Mouse (Mus musculus) layer of hippocampus, postnatal 25 days (tissue): ENCODE measurements at regions not wholly inside any gene's neighbourhood (a gene's known extent, or its start where the extent isn't known, plus 50 kb on each side); places are given as distances from the start of the nearest gene placed in this dataset.

ENCODE experiments used
- DNase-seq, 2 experiments: peaks; one replicate each; pipeline ENCODE4 v3.0.0; 2022; ENCODE audit warnings: mixed read lengths in 2 of 2, low spot score in 1 of 2; ENCODE audit errors: extremely low spot score in 1 of 2

DNA sequence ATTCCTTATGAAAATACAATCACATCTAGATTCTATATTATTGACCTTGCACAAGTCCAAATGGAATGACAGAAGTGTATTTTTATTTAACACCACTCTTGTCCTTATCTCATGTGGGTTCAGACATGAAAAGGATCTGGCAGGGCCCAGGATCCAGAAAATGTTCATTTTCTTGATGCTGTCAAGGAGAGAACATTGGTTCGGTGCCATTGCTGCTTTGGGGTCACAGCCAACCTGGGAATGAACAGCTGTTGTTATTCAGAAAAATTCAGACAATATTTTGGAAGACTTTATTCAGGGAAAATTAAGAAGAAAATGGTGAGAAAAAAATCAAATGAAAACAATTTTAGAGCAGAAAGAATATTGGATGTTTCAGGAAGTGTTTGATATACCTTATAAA, 590.0 kb downstream of the Iqcm start:
- peak in 1 of 2 experiments; percentile 9 for DNase-seq

DNA sequence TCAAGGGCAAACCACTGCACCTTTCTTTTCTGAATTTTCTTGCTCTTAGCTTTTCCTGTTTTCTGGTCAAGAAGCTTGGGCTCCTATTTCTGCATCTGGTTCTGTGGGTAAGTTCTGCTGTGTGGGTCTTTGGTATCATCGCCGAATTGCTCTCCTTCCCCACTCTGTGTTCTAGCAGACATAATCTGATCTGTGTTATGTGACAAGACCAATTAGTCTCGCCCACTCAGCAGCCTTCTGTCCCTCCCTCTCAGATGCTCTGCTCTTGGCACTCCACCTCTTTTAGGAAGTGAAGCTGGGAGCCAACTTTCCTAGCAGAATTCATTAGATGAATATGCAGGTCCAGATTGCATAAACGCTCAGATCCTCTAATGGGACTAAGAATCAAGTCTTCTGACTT, 603.5 kb downstream of the Iqcm start:
- peak; percentile 19 to 52 for DNase-seq

DNA sequence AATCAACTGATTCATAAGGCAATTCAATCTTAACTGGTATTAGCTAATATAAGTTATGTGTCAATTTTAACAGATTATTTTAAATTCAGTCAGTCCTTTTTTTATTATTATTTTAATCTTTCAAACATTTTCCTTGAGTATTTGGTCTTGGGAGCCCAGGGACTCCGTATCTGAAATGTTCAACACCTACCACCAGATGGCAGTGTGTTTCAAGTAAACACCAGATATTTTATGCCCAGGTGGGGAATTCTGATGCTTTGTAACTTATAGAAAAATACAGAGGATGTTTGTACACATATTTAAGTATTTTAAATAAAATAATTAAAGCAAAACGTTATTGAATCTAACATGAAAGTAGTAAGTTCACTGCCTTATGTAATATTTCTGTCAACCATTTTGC, 619.2 kb downstream of the Iqcm start:
- DNase-seq, result no peak

DNA sequence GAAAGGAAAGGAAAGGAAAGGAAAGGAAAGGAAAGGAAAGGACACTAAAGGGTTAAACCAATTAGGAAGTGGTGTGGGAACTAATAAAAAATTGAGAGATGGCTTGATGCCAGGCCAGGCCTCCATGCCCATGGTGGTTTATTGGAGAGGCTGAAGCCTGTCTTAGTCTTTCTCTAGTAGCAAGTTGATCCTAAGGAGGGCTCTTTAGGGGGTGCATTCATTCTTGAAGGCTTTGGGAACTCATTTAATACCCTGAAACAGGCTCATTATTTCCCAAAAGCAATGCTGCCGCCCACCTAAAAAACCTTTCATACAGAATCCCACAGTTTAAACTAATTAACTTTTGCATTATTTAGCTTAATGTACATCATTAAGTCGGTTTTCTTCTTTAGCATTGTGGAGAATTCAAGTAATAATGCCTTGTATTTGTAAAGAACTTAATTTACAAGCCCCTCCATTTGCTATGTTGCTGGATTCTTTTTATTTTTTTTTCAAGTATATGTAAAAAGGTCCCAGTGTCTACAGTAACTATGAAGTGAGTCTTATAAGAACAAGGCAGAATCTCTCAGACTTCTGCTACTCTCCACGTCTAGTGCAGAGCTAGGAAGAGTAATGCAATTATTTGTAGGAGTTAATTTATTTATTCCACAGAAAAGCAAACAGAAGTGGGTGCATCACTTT, 624.3 kb downstream of the Iqcm start:
- no peak for DNase-seq

DNA sequence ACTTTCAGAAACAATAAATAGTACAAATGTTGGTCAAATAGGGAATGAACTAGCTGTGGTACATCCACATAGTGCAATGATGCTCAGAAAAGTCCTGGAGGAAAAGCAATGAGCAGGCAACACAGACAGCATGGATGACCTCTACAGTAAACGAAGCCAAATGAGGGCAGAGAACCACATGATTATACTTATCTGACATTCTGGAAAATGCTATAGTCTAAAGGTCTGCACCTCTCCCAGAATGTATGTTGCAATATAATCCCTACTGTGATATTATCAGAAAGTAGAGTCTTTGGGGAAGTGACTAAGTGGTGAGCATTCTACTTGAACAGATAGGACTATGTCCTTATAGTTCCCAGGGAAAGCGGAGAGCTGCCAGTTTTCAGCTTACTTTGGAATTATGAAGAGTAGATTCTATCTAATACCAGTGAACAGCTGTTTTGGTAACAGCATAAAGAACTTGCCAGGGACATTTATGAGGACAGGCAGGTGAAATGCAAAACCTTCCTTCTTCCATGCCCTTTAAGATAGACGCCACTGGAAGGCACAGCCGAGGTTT, 672.2 kb downstream of the Iqcm start:
- DNase-seq, result no peak

DNA sequence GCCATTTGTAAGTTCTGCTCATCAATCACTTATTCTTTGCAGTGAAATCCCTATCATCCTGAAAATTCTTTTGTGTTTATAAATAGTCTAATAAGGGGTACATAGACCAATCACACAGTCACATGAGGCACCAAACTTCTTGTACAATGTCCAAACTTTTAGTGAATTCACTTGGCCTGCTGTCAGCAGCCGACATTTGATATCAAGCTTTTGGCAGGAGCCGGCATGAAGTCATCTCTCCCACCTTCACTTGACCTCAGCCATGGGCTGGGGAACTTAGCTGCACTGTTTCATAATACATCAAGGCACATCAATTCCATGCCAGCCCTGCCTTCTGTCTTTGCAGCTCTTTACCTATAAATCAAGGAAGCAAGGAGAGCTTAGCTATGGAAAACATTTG, 679.0 kb downstream of the Iqcm start:
- DNase-seq, result no peak

DNA sequence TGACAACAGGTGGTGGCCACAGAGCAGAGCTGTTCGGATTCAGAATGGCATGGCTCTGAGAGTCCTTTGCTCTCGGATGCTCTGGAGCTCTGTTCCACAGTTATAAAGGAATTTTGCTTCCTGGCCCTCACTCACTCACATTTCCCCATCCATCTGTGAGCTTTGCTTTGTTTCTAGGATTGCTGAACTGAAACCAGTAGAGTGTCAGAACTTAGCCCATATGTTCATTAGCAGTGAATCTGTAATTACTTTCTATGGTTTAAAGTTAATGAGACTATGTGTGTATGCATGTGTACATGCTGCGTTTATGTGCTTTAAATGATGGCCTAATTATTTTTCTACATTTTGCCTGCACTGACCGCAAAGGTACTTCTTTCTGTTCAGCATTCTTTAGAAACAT, 688.7 kb downstream of the Iqcm start:
- DNase-seq, result peak in 1 of 2 experiments; percentile 6

DNA sequence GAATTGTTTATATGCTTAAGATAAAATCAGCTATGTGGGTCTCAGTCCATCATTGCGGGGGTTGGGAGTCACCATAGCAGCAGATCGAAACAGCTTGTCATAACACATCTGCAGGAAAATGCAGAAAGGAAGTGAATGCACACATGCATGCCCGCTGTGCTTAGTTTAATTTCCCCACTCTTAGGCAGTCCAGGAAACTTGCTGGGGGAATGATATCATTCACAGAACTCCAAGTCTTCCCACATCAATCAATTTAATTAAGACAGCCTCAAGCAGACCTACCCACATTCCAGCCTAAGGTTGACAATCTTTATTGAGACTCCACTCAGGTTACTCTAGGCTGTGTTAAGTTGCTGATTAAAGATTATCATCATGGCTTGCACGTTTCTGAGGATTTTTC, 700.2 kb downstream of the Iqcm start:
- no peak for DNase-seq

DNA sequence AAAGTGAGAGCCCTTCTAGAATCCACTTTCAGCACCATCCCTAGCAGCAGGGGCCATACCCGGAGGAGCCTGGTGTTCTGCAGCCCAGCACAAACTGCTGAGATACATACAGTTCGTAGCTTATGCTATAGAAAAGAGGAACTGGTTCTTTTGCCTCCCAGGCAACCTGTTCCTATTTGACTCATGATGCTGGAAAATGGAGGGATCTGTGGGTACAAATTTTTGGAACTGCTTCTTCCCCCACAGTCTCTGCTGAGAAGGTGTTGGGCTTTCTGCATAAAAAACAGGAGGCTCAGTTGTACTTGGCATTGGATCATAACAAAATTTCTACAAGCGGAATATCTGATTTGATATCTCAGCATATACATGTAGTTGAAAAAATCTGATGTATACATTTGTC, 716.7 kb upstream of the Nr3c2 start:
- DNase-seq, result no peak

DNA sequence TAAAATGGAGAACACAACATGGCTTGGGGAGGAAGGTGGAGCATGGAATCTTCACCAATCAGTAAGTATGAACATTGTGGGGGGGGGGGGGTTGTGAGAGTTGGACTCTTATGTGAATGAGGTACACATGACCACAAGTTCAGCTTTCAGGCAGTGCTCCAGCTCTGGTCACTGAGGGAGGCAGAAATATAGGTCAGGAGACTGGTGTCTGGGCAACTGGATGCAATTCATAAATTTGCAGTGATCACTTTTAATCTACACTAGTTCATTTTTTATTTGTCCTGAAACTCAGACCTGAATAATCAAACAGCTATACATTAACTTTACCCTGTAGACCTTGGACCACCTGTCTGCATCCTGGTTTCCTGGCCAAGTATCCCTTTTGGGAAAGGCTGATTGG, 715.4 kb upstream of the Nr3c2 start:
- DNase-seq, result no peak

DNA sequence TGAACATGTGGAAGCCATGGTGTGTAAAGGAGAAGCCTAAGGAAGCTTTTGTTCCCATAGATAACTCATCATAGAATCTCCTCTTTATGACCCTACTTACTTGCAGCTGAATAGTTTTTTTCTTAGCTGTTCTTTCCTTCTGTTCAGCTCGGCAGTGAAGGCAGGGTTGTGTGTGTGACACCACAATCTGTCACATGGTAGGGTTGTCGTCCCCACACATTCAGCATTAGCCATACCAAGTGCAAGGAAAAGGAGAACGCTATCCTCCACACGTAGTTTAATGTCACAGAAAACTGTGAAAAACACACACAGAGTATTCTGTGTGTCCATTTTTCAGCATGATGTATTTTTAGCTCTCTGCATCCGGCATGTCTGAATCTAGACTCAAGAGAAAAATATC, 711.9 kb upstream of the Nr3c2 start:
- DNase-seq, result no peak

DNA sequence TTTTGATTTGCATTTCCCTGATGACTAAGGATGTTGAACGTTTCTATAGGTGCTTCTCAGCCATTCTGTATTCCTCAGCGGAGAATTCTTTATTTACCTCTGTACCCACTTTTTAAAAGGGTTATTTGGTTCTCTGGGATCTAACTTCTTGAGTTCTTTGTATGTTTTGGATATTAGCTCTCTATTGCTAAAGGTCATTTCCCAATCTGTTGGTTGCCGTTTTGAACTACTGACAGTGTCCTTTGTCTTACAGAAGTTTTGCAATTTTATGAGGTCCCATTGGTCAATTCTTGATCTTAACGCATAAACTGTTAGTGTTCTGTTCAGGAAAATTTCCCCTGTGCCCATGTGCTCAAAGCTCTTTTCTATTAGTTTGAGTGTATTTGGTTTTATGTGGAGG, 687.4 kb upstream of the Nr3c2 start:
- DNase-seq, result no peak

DNA sequence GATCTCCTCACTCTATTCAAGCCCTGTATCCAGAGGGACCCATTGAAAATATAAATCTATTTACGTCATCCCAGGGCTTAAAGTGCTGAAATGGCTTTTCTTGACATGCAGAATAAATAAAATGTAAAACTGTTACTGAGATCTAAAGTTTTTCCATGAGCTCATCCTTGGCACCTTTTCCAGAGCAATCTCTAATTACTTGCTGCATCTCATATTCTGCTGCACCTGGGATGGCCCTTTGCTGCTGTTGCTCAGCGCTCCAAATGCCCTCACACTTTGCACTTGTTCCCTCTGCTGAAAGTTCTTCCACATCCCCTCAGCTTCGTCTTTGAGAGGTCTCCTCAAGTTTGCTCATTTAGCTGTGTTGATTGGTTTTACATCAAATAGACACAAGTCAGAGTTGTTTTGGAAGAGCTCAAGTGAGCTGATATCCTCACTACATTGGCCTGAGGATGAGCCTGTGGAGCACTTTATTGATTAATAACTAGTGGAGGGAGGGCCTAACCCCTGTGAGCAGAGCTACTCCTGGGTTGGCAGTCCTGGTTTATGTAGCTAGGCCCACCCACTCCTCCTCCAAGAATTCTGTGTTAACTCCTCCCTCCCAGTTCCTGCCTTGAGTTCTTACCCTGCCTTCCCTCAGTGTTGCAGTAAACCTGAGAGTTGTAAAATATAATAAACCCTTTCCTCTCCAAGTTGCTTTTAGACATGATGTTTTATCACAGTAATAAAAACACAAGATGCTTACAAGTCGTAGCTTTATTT, 681.2 kb upstream of the Nr3c2 start:
- DNase-seq, result no peak

DNA sequence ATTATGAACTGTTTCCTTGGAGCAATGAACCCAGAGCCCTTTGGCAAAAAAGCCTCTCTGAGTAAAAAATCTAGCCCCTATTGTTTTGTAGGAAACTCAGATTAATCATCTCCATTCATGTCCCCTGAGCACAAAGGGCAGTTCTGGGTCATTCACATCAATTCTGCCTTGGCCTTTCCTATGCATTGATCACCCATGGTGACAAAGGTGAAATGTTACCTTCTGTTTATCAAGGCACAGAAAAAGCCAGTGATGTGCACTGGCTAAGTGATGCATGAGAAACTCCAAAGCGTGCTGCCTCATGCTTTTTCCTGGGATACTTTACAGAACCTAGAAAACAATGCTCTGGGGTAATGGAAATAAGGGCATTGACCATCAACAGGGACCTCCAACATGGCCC, 668.4 kb upstream of the Nr3c2 start:
- DNase-seq, result no peak

DNA sequence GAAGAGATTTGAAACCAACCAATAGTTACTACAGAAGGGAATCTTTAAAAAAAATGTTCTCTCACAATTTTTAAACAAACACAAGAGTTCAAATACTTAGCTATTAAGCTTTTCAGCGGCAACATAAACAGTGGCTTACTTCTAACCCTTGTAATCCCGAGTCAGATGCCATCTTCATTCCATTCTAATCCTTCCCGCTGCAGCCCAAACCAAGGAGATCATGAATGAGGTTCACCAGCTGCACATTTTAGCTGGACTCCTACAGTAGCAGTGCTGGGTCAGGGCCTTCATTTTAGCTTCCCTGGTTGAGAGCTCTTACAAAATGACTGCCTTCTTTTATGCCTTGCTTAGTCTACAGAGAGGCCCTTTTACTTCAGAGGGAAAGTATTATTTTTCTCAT, 650.0 kb upstream of the Nr3c2 start:
- DNase-seq, result no peak

DNA sequence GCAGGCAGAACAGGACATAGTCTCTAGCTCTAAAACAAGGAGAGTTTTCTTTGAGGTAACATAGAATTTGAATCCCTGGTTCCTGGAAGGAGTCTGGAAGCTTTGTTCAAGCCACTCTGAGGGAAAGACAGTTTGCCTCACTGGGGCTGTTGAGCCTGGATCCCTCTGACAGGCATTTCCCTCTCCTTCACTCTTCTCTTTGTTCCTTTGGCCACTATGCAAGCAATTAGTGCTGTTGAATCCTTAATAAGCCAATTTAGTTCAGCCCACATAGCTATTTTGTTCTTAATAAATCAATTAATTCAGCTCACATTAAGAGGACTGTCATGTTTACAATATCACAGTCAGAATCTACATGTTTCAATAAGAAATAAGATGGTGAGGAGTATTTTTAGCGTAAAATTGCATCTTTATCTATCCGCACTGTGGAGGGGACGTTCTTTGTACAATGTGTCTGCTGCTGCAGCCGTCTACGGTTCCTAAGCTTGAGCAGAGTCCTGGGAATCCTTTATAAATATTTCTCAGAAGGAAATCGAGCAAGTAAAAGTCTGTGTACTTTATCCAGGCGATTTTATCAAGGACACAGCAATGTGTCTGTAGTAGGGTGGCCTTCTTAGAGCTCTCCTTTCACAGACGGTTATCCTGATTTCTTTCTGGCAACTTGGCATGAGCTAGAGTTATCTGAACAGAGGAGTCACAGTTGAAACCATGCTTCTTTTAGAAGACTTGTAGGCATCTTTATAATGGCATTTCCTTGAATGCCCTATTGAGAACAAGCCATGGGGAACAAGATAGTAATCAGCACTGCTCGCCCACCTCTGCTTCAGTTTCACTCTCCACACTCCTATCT, 646.9 kb upstream of the Nr3c2 start:
- no peak for DNase-seq
